Mouse (Mus musculus) inflammation-experienced regulatory T-cells (primary cell): ENCODE data around the gene Fam169a. TPM values are rescaled to one million over a fixed set of nuclear protein-coding genes. Genes with fewer than 3 reads are reported as not detected.

ENCODE experiments used
- polyA plus RNA-seq, 2 experiments: library from polyadenylated mRNA; unstranded; fragments of 100-300 nt; shearing (Covaris generic); gene quantifications; one replicate each; pipeline ENCODE4 v1.2.1; 2017

The Fam169a gene
- under 1 TPM; 0.16 to 0.99 TPM for polyA plus RNA-seq

DNA sequence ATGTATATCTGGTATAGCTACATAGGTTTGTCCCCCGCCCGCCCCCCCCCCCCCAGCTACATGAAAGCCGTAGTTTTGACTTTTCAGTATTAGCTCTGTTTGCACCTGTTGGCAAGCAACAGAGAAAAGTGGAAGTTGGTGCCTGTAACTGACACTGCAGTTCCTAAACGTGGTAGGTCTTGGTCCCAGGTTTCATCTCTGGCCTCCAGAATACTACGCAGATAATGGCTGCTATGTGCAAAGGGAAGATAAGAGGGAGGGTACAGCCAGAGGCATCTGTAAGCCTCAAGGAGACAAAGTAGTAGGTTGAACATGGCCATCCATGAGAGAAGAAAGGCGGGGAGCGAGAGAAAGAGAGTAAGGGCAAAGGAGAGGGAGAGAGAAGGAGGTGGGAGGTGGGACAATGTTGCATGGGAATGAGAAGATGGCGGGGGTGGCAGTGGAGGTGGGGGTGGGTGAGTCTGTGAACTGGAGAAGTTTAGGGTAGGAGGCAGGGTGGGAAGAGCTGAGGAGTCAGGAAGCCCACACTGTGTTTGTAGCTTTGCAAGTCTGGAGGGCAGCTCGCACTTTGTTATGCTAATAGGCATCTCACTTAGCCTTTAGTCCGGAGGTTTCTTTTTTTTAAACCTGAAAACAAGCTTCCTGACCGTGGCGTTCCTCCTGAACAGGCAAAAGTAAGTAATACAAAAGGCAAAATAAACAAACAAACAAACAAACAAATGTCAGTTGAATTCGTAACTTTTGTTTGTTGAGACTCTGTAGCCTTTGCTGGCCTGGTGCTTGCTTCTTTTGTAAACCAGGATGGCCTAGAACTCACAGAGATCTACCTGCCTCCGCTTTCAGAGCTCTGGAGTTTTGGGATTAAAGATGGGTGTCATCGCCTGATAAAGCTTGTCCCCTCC, at the start of gene Fam169a:
Fam169a (plus strand) TSS at position 638 of the 902 bp plus-strand sequence.

GRCm38 (mm10) chr13:97034262-97034661, 32.8 kb upstream of the Fam169a start, which contains the start of gene 1700029F12Rik:
1700029F12Rik (minus strand) TSS chr13:97034362.

DNA sequence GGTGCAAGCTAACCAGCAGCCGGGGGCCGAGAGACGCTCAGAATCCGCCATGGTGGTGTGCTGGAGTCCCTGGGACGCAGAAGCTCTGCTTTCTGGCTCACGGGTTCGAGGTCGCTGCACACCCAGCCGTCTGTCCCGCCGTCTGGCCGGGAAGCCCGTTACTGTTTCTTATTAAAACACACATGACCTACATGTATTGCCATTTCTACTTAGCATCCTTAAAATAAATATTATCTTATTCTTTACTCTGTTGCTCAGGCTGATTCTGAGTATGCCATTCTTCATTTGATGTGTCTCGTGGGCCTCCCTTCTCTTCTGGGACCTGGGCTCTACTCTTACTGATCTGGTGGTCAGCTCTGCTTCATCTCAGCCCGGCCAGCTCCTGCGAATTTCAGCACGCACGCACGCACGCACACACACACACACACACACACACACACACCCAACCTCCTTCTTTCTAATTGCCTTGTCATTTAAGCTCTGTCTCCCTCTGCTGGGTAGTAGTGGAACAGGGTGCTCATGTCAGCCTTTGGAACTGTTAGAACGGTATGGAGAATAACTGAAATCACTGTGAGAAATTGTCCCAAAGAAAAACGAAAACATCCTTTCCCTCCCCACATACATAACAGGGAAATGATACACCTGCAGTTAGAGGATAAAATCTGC, 32.2 kb downstream of the Fam169a start, which contains the start of gene Gm6169:
Gm6169 (minus strand) TSS at position 51 of the 666 bp plus-strand sequence.

GRCm38 (mm10) chr13:97137466-97138400, 70.6 kb downstream of the Fam169a start, which contains the start of the genes Gfm2 and Nsa2:
Gfm2 (plus strand) TSS chr13:97137937.
Nsa2 (minus strand) TSS chr13:97137937.

Other genes with a start within 250 kb of the Fam169a start
- gene Gcnt4, start 142.6 kb upstream of the Fam169a start, polyA plus RNA-seq, result under 1 TPM in 1 of 2 experiments, not detected in 1; 0.16 TPM
- gene 1700029F12Rik, start 32.9 kb upstream of the Fam169a start, polyA plus RNA-seq, result under 1 TPM; 0.14 to 0.43 TPM
- 1 to 10 TPM; 6.1 to 9.3 TPM for gene Gm6169, start 32.0 kb downstream of the Fam169a start, polyA plus RNA-seq
- gene Gfm2, start 70.7 kb downstream of the Fam169a start, polyA plus RNA-seq, result 10 to 100 TPM; 33.8 to 40.4 TPM
- gene Nsa2, start 70.7 kb downstream of the Fam169a start, polyA plus RNA-seq, result 10 to 100 TPM; 75.2 to 77.1 TPM
- gene Hexb, start 131.1 kb downstream of the Fam169a start, polyA plus RNA-seq, result 10 to 100 TPM; 80.1 to 82.2 TPM
- gene Enc1, start 173.8 kb downstream of the Fam169a start, polyA plus RNA-seq, result 1 to 10 TPM in 1 of 2 experiments, under 1 TPM in 1; 0.42 to 1.4 TPM